Mouse (Mus musculus) embryo, embryonic 10 days (tissue): ENCODE data around the gene Usp15.
"Not testable (repeated sequence)": the region's sequence is repeated elsewhere in the genome, so short reads cannot be mapped to it uniquely, and the experiment has no call there.

Experiments
- DNase-seq: peaks from one replicate; pipeline ENCODE4 v3.0.0-alpha.2; 2015; ENCODE audit warnings: low spot score

Gene Usp15

GRCm38 (mm10) chr10:123196835-123197559, at the start of gene Usp15:
Usp15 (minus strand) TSS chr10:123196995.
- DNase-seq, result peak; percentile 93

DNA sequence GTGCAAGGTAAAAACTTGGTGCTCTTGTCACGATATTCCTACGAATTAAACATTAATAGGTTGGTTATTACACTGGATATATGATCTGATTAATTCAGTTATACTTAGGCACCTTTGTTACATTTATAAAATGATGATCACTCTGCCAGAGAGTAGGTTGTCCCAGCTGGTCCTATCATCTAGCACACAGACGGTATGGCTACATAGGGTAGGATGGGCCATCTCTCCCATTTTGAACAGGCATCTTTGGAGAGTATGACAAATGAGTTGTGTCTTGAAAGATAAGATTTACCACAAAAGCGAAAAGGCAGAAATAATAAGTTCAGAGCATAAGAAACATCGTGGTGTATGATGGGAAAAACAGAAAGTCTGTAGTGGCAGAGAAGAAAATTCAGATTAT, 32.6 kb upstream of the Usp15 start:
- no peak for DNase-seq

GRCm38 (mm10) chr10:123222785-123223184, 26.0 kb upstream of the Usp15 start:
- DNase-seq, result no peak

DNA sequence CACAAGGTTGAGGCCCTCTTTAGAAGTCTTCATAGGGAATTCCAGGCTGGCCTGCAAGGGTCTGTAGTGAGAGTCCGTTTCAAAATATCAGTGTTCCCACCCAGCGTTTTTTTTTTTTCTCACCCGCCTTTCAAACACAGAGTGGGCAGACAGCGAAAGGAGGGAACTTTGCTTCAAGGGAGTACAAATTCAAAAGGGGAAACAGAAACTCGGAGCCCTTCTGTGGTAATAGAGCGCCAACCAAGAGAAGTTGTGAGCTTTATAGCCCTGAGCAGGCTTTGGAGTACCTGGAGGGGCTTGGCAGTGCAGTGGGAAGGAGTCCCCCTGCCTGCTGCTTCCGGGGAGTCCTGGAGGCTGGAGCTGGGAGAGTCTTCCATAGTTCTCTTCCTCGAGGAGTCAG, 12.7 kb upstream of the Usp15 start:
- no peak for DNase-seq

DNA sequence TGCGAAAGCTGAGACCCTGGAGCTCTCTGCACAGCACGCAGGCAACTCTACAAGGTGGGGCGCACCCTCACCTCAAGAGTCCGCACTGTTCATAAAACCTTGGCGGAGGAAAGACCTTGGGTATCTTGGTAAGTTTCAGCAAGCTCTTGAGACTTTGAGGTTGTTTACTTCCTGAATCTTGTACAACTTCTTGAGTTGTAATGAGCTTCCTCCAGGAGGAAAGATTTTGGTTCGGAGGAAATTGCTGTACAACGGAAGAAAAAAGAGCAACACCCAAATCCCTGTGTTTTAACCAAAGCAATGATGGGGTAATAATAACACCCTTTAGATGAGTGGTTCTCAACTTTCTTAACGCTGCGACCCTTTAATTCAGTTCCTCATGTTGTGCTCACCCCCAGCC, 11.5 kb upstream of the Usp15 start:
- DNase-seq, result no peak

DNA sequence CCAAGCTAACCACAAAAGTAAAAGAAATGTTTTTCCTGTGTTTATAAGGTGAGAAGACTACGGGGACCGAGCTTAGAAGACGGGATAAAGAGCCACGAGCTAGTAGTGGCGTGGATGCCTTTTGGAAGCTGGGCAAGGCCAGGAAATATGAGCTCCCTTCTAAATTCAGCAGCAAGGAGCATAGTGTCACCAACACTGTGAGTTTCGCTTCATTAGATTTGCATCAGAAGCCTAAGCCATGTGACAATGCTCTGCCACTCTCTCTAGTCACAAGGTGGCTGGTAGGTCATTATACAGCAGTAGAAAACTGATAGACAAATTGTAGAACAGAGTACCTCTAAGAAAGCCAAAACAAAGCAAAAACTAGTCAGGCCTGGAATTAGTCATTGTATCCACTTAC, 9.3 kb upstream of the Usp15 start:
- no peak for DNase-seq

- not testable (repeated sequence) for DNase-seq
Observed at GRCm38 (mm10) chr10:123205364-123205763, 8.6 kb upstream of the Usp15 start.

DNA sequence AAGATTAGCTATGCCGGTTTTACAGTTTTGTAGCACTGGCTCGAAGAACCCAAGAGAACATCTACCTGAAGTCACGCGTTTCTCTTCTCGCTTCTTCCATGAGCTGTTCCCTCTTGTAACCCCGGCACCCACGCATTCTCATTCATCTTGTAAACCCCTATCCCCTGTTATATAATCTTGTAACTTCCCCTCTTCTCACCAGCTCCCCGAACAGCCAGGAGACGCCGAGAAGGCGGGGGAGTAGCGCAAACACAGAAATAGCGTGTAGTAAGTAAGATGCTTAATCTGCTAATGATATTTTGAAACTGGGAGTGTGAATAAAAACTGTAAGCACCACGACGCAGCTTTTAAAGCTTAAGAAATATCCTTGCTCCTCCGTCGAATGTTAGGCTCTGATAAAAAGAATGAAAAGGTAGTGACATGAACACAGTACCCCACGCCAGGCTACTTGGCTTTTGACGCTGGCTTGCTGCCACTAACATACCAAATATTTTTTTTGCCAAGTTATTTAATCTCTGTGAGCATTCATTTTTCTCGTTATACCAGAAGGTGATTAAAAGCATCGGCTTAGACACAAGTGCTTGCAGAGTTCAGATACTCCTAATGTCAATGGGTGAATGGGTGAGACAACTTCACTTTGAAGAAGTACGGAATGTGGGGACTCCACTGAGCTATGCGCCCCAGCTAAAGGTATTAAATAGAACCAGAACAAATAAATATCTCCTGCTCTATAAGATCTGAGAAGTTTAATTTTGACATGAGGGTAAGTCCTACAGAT, 5.4 kb upstream of the Usp15 start:
- no peak for DNase-seq

DNA sequence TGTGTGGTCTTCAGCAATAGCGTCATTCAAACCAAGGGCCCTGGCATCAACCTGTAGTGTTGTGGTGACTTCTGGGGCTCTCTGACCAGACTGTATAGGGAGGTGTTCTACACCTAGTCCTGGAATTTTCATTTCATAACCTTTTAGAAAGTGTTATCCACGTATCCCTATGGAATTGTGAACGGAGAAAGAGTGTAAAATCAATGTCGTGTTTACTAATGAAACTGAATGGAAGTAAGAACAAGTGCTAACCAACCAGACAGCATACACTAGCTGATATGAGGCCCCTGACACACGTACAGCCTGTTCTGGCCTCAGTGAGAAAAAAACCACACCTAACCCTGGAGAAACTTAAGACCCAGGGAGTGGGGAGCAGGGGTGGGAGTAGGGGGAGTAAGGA, 4.6 kb upstream of the Usp15 start:
- DNase-seq, result no peak

- no peak for DNase-seq
Observed at GRCm38 (mm10) chr10:123200996-123201395, 4.2 kb upstream of the Usp15 start.

DNA sequence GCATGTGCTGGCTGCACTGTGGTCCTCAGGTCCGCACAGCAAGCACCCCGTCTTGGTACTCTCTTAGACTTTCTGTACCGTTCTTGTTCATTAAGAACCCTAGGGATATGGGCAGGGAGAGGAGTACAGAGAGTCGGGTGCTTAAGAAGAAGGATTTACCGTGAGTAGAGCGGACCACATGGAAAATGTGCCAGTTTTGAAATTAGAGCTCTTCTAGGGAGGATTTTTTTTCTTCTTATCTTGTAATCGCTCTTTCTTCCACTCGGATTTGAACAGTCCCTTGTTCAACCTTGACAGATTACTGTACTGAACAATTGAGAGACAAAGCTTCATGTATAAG, 3.5 kb upstream of the Usp15 start:
- DNase-seq, result no peak

DNA sequence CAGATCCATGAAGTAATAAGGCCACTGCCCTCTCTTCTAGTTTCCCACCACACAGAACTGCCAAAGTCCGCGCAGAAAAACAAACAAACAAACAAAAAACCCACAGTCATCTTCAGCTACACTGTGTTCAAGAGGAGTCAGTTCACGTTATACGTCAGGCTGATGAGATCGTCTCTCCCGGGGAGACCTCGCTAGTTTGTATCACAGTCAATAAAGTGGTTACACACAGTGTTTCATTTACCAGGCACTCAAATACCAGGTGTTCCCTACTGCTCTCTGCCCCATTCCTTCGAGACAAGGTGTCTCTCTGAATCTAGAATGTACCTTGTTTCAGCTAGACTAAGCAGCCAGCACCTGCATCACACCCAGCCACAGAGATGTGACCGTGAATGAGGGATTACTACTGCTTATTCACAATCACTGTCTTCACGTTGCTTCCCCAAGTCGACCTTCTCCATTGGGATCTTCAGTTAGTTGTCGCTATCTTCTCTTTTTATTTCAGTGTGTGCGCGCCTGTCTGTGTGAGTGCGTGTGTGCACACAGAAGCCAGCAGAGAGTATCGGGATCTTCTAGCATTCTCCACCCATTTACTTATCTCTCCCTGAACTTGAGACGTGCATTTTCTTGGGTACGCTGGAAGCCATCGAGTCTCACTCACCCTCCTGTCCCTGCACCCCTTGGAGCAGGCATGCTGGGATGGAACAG, 3.0 kb upstream of the Usp15 start:
- DNase-seq, result no peak

DNA sequence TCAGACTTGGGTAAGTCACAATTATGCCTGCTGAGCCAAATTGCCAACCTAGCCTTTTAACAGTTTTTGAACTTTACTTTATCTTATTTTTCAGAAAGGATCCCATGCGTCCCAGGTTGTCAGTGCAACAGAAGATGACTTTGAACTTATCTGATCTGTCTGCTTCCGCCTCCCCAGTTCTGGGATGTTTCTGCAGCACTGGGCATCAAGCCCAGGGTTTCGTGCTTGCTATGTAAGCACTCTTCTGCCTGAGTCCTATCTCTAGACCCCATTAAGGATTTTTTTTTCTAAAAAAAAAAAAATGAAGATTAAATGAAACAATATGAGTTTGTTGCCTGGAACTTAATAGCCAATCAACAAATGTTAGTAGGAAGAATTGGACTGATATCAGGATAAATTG, 2.3 kb upstream of the Usp15 start:
- no peak for DNase-seq

DNA sequence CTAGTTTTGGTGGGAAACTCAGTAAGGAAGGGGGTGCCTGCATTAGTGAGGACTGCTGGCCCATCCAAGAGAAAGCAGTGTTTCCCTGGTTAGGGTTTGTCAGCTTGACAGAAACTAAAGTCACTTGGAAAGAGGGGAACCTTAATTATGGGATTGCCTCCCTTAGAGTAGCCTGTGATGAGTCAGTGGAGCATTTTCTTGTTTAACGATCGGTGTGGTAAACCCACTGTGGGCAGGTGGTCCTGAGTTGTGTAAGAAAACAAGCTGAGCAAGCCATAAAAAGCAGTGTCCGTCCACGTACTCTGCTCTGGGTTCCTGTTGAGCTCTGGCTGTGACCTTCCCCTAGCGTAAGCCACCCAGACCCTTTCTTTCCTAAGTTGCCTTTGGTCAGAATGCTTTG, 1.4 kb upstream of the Usp15 start:
- DNase-seq, result no peak

DNA sequence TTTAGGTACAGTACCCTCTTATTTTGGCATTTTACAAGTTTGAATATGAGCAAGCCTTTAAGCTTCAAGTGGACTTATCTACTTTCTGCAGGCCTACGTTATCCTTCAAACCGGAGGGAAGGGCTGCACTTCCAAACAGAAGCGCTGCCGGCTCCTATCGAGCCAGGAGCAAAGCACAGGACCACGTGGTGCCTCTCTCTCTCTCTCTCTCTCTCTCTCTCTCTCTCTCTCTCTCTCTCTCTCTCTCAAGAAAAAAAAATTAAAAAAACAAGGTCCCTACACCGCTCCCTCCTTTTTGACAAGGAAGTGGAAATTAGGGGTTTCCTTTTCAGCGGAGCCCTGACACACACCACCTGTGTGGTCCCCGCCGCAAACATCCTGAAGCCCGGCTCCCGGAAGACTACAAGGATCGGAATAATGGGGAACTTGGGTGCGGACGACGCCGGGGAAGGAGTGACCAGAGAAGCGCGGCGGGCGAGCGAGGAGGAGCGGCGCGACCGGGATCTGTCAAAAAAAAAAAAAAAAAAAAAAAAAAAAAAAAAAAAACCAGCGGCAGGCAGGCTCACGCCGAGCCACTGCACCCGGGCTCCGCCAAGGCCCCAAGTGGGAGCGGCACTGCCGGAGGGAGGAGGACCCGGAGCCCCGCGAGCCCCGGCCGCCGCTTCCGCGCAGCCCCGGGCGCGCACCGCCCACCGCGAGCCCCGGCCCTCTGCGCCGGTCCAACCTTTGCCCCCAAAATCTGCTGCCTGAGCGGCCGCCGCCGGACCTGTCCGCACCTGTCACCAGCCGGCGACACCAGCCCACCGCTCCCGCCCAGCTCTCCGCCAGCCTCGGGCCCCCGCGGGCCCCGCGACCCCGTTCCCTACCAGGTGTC, 597 bp downstream of the Usp15 start:
- peak; percentile 73 for DNase-seq

DNA sequence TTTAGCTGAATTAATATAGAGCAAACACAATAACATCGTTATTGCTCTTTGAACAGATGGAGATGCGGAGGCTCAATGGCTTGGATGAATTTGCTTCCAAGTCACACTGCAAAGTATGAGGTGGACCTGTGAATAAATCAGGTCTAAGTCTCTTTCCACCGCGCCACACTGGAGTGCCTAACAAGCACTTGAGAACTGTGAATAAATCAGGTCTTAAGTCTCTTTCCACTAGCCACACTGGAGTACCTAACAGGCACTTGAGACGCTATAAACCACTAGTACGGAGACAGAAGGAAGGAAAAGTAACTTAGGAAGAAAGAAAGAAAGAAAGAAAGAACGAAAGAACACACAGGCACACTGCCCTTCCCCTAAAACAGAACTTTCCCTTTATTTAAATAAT, 1.3 kb downstream of the Usp15 start:
- peak; percentile 36 for DNase-seq

DNA sequence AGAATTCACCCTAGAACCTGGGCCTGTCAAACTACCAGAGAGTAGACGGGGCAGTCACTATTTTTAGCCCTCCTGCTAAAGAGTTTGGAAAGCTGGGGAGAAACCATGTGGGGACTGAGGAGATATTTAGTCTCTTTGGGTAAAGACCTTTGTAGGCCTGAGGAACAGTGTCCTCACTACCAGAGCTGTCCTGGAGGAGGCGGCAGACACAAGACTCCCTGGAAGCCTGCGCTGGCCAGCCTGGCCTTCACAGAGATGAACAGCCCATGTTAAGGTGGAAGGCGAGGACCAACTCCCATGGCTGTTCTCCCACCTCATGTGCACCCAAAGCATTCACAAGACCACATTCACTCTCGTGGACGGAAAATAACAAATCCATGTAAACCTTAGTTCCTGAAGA, 5.8 kb downstream of the Usp15 start:
- DNase-seq, result no peak

- DNase-seq, result no peak
Observed at GRCm38 (mm10) chr10:123187337-123187736, 9.5 kb downstream of the Usp15 start.

- DNase-seq, result no peak
Observed at GRCm38 (mm10) chr10:123185907-123186306, 10.9 kb downstream of the Usp15 start.

DNA sequence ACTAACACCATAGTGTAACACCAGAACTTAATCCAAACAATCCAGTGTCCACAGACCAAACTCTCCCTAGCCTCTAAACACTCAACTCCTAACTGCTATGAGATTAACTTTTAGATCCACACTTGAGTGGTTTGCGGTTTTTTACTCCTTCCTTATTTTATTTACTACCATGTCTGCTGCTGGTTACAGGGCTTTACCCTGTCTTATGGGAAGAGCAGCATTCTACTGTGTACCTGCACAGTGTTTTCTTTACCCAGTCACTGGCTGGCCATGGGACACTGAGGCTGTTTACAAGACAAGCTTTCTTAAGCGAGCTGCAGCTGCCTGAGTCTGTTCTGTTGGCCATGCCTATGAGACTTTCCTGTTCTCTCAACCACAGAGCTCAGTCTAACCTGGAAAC, 13.1 kb downstream of the Usp15 start:
- no peak for DNase-seq

- DNase-seq, result no peak
Observed at GRCm38 (mm10) chr10:123183243-123183642, 13.6 kb downstream of the Usp15 start.

DNA sequence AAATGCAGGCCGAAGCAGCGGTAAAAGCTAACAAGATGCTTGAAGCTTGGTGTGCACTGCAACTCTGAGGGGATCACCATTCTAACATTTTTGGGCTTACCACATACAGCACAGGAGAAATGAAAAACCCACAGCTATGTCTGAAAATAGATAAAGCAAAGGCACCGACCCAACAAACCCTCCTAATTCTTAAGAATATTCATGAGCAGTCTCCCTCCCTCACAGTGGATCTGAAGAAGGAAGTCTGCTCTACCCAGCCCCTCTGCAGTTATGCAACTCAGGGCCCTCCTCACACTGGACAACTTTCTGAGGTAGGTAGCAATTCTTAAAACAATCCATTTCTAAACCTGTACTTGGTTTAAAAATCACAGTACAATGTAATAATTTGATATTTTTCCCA, 14.4 kb downstream of the Usp15 start:
- no peak for DNase-seq
